Mouse (Mus musculus): Measurements from ENCODE around the gene Gm7029. TPM values are rescaled to one million over a fixed set of nuclear protein-coding genes. Genes with fewer than 3 reads are reported as not detected.
A peak's percentile ranks its signal among the peaks of the same experiment; 100 is the strongest.

The Gm7029 gene
- total and polyA plus RNA-seq, 3 experiments = not detected

DNA sequence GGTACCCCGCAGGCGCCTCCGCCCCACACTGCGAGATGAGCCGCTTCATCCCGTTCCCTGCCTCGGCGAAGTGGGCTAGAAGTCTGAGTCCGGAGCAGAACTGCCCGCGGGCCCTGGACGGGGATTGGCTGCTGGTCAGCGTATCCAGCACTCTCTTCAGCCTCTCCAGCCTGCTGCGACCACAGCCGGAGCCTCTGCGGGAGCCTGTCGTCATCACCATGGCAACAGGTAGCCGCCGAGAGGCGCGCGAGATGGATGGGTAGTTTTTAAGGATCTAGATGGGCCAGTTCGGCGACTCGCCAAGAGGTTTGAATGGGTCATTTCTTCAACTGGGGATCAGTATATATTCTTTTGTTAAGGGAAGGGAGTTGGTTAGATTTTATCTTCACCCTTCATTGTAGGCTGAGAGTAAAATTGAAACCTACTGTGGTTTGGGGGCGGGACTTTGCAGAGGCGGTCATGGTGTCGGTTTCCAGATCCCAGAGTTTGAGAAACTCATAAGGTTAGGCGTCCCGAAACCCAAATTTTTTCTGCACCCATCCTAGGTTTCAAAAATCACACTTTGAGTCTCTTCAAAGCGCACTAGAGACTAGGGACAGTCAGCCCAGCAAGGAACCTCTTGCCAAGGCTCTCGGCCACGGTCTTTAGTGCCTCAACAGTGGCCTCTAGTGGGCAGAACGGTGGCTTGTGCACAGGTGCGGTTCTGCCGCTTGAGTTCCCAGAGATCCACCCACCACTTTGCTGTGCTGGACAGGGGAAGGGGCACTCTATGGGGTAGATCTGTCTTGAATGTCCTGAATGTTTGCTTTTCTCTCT is 46.9 kb downstream of the Gm7029 start:
- TF ChIP-seq POLR2AphosphoS5 (IDR thresholded peaks at IDR 0.05; ENCODE audit: insufficient replicate concordance, low read depth, low read length) = no peak
- peak; percentile 79 for TF ChIP-seq CTCF (IDR thresholded peaks at IDR 0.05; ENCODE audit: low read depth, low read length)
- no peak for TF ChIP-seq GATA2 (IDR thresholded peaks at IDR 0.05; ENCODE audit: borderline replicate concordance, low read depth, low read length)
- Histone ChIP-seq H3K4me1 (ENCODE audit: insufficient read depth, low read depth, low read length) (peaks cover 79% of the 10 kb centered on the region), H3K36me3 (replicated peaks) (peaks cover 62% of the 10 kb centered on the region), H3K27me3 (ENCODE audit: insufficient read depth, low read length) (no peaks in the 10 kb centered on the region), H3K4me3 (ENCODE audit: low read depth, low read length) (peak overlapping the region; percentile 92), H3K9me3 (replicated peaks) (peaks cover 19% of the 10 kb centered on the region)
- DNase-seq (ENCODE audit: low spot score) (peak; percentile 62), ATAC-seq (ENCODE audit: extremely low read depth, insufficient number of reproducible peaks, low FRiP score, poor library complexity, severe bottlenecking) (no peak)

DNA sequence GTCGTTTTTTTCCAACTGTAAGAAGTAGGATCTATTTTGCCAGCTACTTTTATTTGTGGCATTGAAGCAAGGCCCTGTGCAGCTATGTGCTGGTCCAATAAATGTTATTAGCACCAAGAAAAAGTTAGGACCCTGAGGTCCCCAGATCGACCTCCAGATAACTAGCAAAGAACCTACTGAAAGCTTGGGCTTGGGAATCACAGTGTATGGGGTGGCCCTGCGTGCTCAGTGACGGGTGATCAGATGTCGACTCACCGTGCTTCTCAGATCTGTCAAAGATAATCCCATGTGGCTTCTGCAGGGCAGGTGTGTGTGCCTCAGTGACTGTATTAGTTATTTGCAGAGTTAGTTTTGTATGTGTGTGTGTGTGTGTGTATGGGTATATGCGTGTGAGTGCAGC is 47.7 kb downstream of the Gm7029 start:
- ATAC-seq (ENCODE audit: extremely low read depth, insufficient number of reproducible peaks, low FRiP score, poor library complexity, severe bottlenecking) (no peak), DNase-seq (ENCODE audit: low spot score) (no peak)
- no peak for TF ChIP-seq TAL1 (conservative IDR thresholded peaks at IDR 0.05; ENCODE audit: low read depth, low read length)
- TF ChIP-seq CTCF (IDR thresholded peaks at IDR 0.05; ENCODE audit: low read depth, low read length) = no peak
- TF ChIP-seq GATA2 (IDR thresholded peaks at IDR 0.05; ENCODE audit: borderline replicate concordance, low read depth, low read length) = no peak
- no peak for TF ChIP-seq GATA1 (IDR thresholded peaks at IDR 0.05; ENCODE audit: borderline replicate concordance, low read length)
- no peak for TF ChIP-seq POLR2AphosphoS5 (IDR thresholded peaks at IDR 0.05; ENCODE audit: insufficient replicate concordance, low read depth, low read length)
- Histone ChIP-seq H3K4me1 (ENCODE audit: insufficient read depth, low read depth, low read length) (peaks cover 87% of the 10 kb centered on the region), H3K9me3 (replicated peaks) (peaks cover 19% of the 10 kb centered on the region), H3K27me3 (ENCODE audit: insufficient read depth, low read length) (no peaks in the 10 kb centered on the region), H3K4me3 (ENCODE audit: low read depth, low read length) (no peak overlapping the region), H3K36me3 (replicated peaks) (peaks cover 71% of the 10 kb centered on the region)

Other genes with a start within 250 kb of the Gm7029 start
Only the 20 nearest of the 30 such genes appear.
- 71.0 and 71.4 TPM in 2 replicates for gene Rab11b, start 113.3 kb upstream of the Gm7029 start, total RNA-seq (2014; fragmentation: Nextera tagmentation)
- 23.1 and 25.8 TPM in 2 replicates for gene Rab11b, start 113.3 kb upstream of the Gm7029 start, total RNA-seq (2017)
- 130 and 155 TPM in 2 replicates for gene Rab11b, start 113.3 kb upstream of the Gm7029 start, polyA plus RNA-seq (2012)
- gene Angptl4, start 92.0 kb upstream of the Gm7029 start, total RNA-seq (2014; fragmentation: Nextera tagmentation) = not detected in 2 replicates
- 0.06 and 0.11 TPM in 2 replicates for gene Angptl4, start 92.0 kb upstream of the Gm7029 start, total RNA-seq (2017)
- not detected in 2 replicates for gene Angptl4, start 92.0 kb upstream of the Gm7029 start, polyA plus RNA-seq (2012)
- gene Kank3, start 63.3 kb upstream of the Gm7029 start, total RNA-seq (2014; fragmentation: Nextera tagmentation) = 1.1 and 3.0 TPM in 2 replicates
- 6.6 and 7.3 TPM in 2 replicates for gene Kank3, start 63.3 kb upstream of the Gm7029 start, total RNA-seq (2017)
- gene Kank3, start 63.3 kb upstream of the Gm7029 start, polyA plus RNA-seq (2012) = 4.3 TPM in 2 replicates
- gene Rps28, start 49.3 kb upstream of the Gm7029 start, total RNA-seq (2014; fragmentation: Nextera tagmentation) = 381 and 417 TPM in 2 replicates
- 3,098 and 4,163 TPM in 2 replicates for gene Rps28, start 49.3 kb upstream of the Gm7029 start, total RNA-seq (2017)
- gene Rps28, start 49.3 kb upstream of the Gm7029 start, polyA plus RNA-seq (2012) = 4,132 and 6,951 TPM in 2 replicates
- gene Ndufa7, start 49.3 kb upstream of the Gm7029 start, total RNA-seq (2014; fragmentation: Nextera tagmentation) = 131 and 137 TPM in 2 replicates
- gene Ndufa7, start 49.3 kb upstream of the Gm7029 start, total RNA-seq (2017) = 253 and 307 TPM in 2 replicates
- gene Ndufa7, start 49.3 kb upstream of the Gm7029 start, polyA plus RNA-seq (2012) = 636 and 723 TPM in 2 replicates
- gene Cd320, start 30.7 kb upstream of the Gm7029 start, total RNA-seq (2014; fragmentation: Nextera tagmentation) = 2.3 and 4.5 TPM in 2 replicates
- gene Cd320, start 30.7 kb upstream of the Gm7029 start, total RNA-seq (2017) = 5.7 and 6.0 TPM in 2 replicates
- gene Cd320, start 30.7 kb upstream of the Gm7029 start, polyA plus RNA-seq (2012) = 8.1 and 12.7 TPM in 2 replicates
- gene Kifc1, start 16.8 kb downstream of the Gm7029 start, total RNA-seq (2014; fragmentation: Nextera tagmentation) = 16.2 and 58.2 TPM in 2 replicates
- 31.7 and 33.7 TPM in 2 replicates for gene Kifc1, start 16.8 kb downstream of the Gm7029 start, total RNA-seq (2017)
- 63.7 and 76.6 TPM in 2 replicates for gene Kifc1, start 16.8 kb downstream of the Gm7029 start, polyA plus RNA-seq (2012)
- gene Platr17, start 31.3 kb downstream of the Gm7029 start, total RNA-seq (2014; fragmentation: Nextera tagmentation) = not detected in 2 replicates
- not detected in 2 replicates for gene Platr17, start 31.3 kb downstream of the Gm7029 start, total RNA-seq (2017)
- 0.13 TPM in 1 of 2 replicates, not detected in the other for gene Platr17, start 31.3 kb downstream of the Gm7029 start, polyA plus RNA-seq (2012)
- gene Daxx, start 35.6 kb downstream of the Gm7029 start, total RNA-seq (2014; fragmentation: Nextera tagmentation) = 72.7 and 73.2 TPM in 2 replicates
- gene Daxx, start 35.6 kb downstream of the Gm7029 start, total RNA-seq (2017) = 33.0 and 46.3 TPM in 2 replicates
- gene Daxx, start 35.6 kb downstream of the Gm7029 start, polyA plus RNA-seq (2012) = 58.8 and 67.4 TPM in 2 replicates
- 34.0 and 43.0 TPM in 2 replicates for gene Tapbp, start 42.1 kb downstream of the Gm7029 start, total RNA-seq (2014; fragmentation: Nextera tagmentation)
- 17.0 and 18.5 TPM in 2 replicates for gene Tapbp, start 42.1 kb downstream of the Gm7029 start, total RNA-seq (2017)
- 142 and 157 TPM in 2 replicates for gene Tapbp, start 42.1 kb downstream of the Gm7029 start, polyA plus RNA-seq (2012)
- gene Zbtb22, start 42.1 kb downstream of the Gm7029 start, total RNA-seq (2014; fragmentation: Nextera tagmentation) = 9.5 and 15.8 TPM in 2 replicates
- gene Zbtb22, start 42.1 kb downstream of the Gm7029 start, total RNA-seq (2017) = 19.7 and 22.2 TPM in 2 replicates
- 41.9 and 42.1 TPM in 2 replicates for gene Zbtb22, start 42.1 kb downstream of the Gm7029 start, polyA plus RNA-seq (2012)
- 27.0 and 32.9 TPM in 2 replicates for gene Rgl2, start 55.7 kb downstream of the Gm7029 start, total RNA-seq (2014; fragmentation: Nextera tagmentation)
- gene Rgl2, start 55.7 kb downstream of the Gm7029 start, total RNA-seq (2017) = 35.5 and 38.9 TPM in 2 replicates
- 145 and 166 TPM in 2 replicates for gene Rgl2, start 55.7 kb downstream of the Gm7029 start, polyA plus RNA-seq (2012)
- gene Pfdn6, start 66.5 kb downstream of the Gm7029 start, total RNA-seq (2014; fragmentation: Nextera tagmentation) = 63.5 and 75.3 TPM in 2 replicates
- gene Pfdn6, start 66.5 kb downstream of the Gm7029 start, total RNA-seq (2017) = 133 and 141 TPM in 2 replicates
- 347 and 373 TPM in 2 replicates for gene Pfdn6, start 66.5 kb downstream of the Gm7029 start, polyA plus RNA-seq (2012)
- 29.6 and 34.2 TPM in 2 replicates for gene Wdr46, start 66.8 kb downstream of the Gm7029 start, total RNA-seq (2014; fragmentation: Nextera tagmentation)
- 30.7 and 31.1 TPM in 2 replicates for gene Wdr46, start 66.8 kb downstream of the Gm7029 start, total RNA-seq (2017)
- 72.2 and 83.2 TPM in 2 replicates for gene Wdr46, start 66.8 kb downstream of the Gm7029 start, polyA plus RNA-seq (2012)
- 1.7 and 1.9 TPM in 2 replicates for gene B3galt4, start 77.7 kb downstream of the Gm7029 start, total RNA-seq (2014; fragmentation: Nextera tagmentation)
- gene B3galt4, start 77.7 kb downstream of the Gm7029 start, total RNA-seq (2017) = 3.0 and 3.6 TPM in 2 replicates
- 10.9 and 13.5 TPM in 2 replicates for gene B3galt4, start 77.7 kb downstream of the Gm7029 start, polyA plus RNA-seq (2012)
- gene Vps52, start 82.0 kb downstream of the Gm7029 start, total RNA-seq (2014; fragmentation: Nextera tagmentation) = 30.0 and 34.1 TPM in 2 replicates
- gene Vps52, start 82.0 kb downstream of the Gm7029 start, total RNA-seq (2017) = 18.5 and 19.8 TPM in 2 replicates
- 45.6 and 48.9 TPM in 2 replicates for gene Vps52, start 82.0 kb downstream of the Gm7029 start, polyA plus RNA-seq (2012)
- 2,195 and 2,298 TPM in 2 replicates for gene Rps18, start 82.2 kb downstream of the Gm7029 start, total RNA-seq (2014; fragmentation: Nextera tagmentation)
- 1,704 and 1,830 TPM in 2 replicates for gene Rps18, start 82.2 kb downstream of the Gm7029 start, total RNA-seq (2017)
- 739 and 1,633 TPM in 2 replicates for gene Rps18, start 82.2 kb downstream of the Gm7029 start, polyA plus RNA-seq (2012)
- not detected in 2 replicates for gene H2-K1, start 126.5 kb downstream of the Gm7029 start, total RNA-seq (2014; fragmentation: Nextera tagmentation)
- gene H2-K1, start 126.5 kb downstream of the Gm7029 start, total RNA-seq (2017) = 0.16 and 0.23 TPM in 2 replicates
- gene H2-K1, start 126.5 kb downstream of the Gm7029 start, polyA plus RNA-seq (2012) = 0.58 and 0.74 TPM in 2 replicates
- 8.4 and 9.7 TPM in 2 replicates for gene Ring1, start 150.8 kb downstream of the Gm7029 start, total RNA-seq (2014; fragmentation: Nextera tagmentation)
- 10.9 and 13.1 TPM in 2 replicates for gene Ring1, start 150.8 kb downstream of the Gm7029 start, total RNA-seq (2017)
- gene Ring1, start 150.8 kb downstream of the Gm7029 start, polyA plus RNA-seq (2012) = 46.4 and 59.9 TPM in 2 replicates
- 77.5 and 87.1 TPM in 2 replicates for gene H2-Ke6, start 154.2 kb downstream of the Gm7029 start, total RNA-seq (2014; fragmentation: Nextera tagmentation)
- 44.7 and 45.9 TPM in 2 replicates for gene H2-Ke6, start 154.2 kb downstream of the Gm7029 start, total RNA-seq (2017)
- 58.6 and 78.0 TPM in 2 replicates for gene H2-Ke6, start 154.2 kb downstream of the Gm7029 start, polyA plus RNA-seq (2012)